Comparison of ENCODE assay signal across 7 mouse cellular contexts in the genomic region with DNA sequence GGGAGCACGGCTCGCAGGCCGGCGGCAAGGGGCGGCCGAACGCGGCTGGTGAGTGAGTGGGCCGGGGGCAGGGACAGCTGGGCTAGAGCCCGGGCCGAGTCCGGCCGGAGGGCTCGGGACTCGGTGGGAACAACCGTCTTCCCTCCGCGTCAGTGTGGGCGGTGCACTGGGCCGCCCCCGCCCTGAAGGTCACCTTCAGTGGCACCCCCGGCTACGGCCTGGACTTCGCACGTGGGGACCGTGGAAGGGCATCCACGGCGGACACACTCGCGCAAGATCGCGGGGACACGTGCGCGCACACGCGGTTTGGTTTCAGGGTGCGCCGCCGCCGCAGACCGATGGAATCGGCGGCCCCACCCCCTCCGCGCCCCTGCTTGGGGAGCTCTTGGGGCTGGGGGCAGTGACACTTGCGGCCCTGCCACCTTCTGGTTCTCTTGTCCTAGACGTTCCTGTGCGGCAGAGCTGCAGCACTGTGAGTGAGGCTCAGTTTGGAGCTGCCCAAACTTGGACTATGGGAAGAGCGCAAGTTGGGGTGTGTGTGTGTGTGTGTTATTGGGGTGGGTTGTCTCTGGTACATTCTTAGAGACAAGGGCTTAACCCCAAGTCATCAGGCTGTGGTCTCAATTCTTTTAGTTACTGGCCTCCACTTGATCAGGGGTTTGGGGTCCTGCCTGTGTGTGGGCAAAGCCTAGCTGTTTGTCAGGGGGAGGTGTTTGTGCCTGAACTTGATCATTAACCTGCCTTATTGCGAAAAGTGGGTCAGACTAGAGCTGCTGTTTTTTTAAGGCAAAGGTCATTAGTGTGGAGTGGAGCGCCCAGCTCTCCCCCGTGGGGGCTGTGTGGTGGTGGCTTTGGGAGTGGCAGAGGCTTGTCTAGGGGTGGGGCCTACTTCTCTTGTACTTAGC. TPM values are rescaled to one million over a fixed set of nuclear protein-coding genes. Genes with fewer than 3 reads are reported as not detected.
DNase-seq lines count a peak whose midpoint lies in the region; ATAC-seq and TF ChIP-seq lines count a peak whose summit lies in the region.

No protein-coding gene starts in this region.

- H3K9me3 ChIP-seq in forebrain, embryonic 10.5 days = no peaks in the 10 kb centered on the region
- no peaks in the 10 kb centered on the region for H3K9me3 ChIP-seq in intestine, embryonic 15.5 days
- no peaks in the 10 kb centered on the region for H3K9me3 ChIP-seq in liver, embryonic 14.5 days (ENCODE audit: control insufficient read depth, low read length)
- H3K9me3 ChIP-seq in neural tube, embryonic 11.5 days (ENCODE audit: control insufficient read depth, low read length) = no peaks in the 10 kb centered on the region

- peak overlapping the region; percentile 73 for H3K4me3 ChIP-seq in forebrain, embryonic 10.5 days
- peak overlapping the region; percentile 96 for H3K4me3 ChIP-seq in intestine, embryonic 15.5 days (replicated peaks)
- peak overlapping the region; percentile 74 to 94 for H3K4me3 ChIP-seq in liver, embryonic 14.5 days (ENCODE audit: insufficient read depth in 1 of 2, low read depth in 2 of 2, low read length in 2 of 2)
- peak overlapping the region; percentile 89 for H3K4me3 ChIP-seq in neural tube, embryonic 11.5 days (ENCODE audit: low read depth, low read length)

- H3K27ac ChIP-seq in forebrain, embryonic 10.5 days = peak overlapping the region; percentile 91
- peak overlapping the region; percentile 89 for H3K27ac ChIP-seq in intestine, embryonic 15.5 days
- peak overlapping the region; percentile 61 for H3K27ac ChIP-seq in liver, embryonic 14.5 days
- no peak overlapping the region for H3K27ac ChIP-seq in neural tube, embryonic 11.5 days (ENCODE audit: low read depth, low read length)

- peak overlapping the region; percentile 86 for H3K4me2 ChIP-seq in intestine, embryonic 15.5 days (replicated peaks)
- H3K4me2 ChIP-seq in liver, embryonic 14.5 days (ENCODE audit: low read depth) = peak overlapping the region; percentile 91
- peak overlapping the region; percentile 97 for H3K4me2 ChIP-seq in neural tube, embryonic 11.5 days (ENCODE audit: low read depth)

- peaks cover 48% of the 10 kb centered on the region for H3K4me1 ChIP-seq in forebrain, embryonic 10.5 days
- peaks cover 35% of the 10 kb centered on the region for H3K4me1 ChIP-seq in intestine, embryonic 15.5 days (replicated peaks)
- peaks cover 17 to 34% of the 10 kb centered on the region in 2 experiments for H3K4me1 ChIP-seq in liver, embryonic 14.5 days (replicated peaks; ENCODE audit: control insufficient read depth in 2 of 2, insufficient read depth in 2 of 2, low read length in 1 of 2)
- H3K4me1 ChIP-seq in neural tube, embryonic 11.5 days (ENCODE audit: control insufficient read depth, insufficient read depth, low read length) = peaks cover 15% of the 10 kb centered on the region

- peak overlapping the region; percentile 93 for H3K9ac ChIP-seq in intestine, embryonic 15.5 days
- peak overlapping the region; percentile 78 for H3K9ac ChIP-seq in liver, embryonic 14.5 days (replicated peaks)
- peak overlapping the region; percentile 84 for H3K9ac ChIP-seq in neural tube, embryonic 11.5 days (ENCODE audit: low read length)

- peaks cover 16% of the 10 kb centered on the region for H3K36me3 ChIP-seq in forebrain, embryonic 10.5 days (replicated peaks)
- no peaks in the 10 kb centered on the region for H3K36me3 ChIP-seq in intestine, embryonic 15.5 days
- H3K36me3 ChIP-seq in liver, embryonic 14.5 days (replicated peaks; ENCODE audit: control insufficient read depth, insufficient read depth, low read depth) = no peaks in the 10 kb centered on the region
- no peaks in the 10 kb centered on the region for H3K36me3 ChIP-seq in neural tube, embryonic 11.5 days (ENCODE audit: control insufficient read depth, insufficient read depth, low read length)

- H3K27me3 ChIP-seq in forebrain, embryonic 10.5 days (ENCODE audit: poor library complexity, severe bottlenecking) = 0 out of 2 replicates have a peak, but pooled peaks cover 5% of the 10 kb centered on the region
- H3K27me3 ChIP-seq in intestine, embryonic 15.5 days (replicated peaks) = no peaks in the 10 kb centered on the region
- H3K27me3 ChIP-seq in liver, embryonic 14.5 days (ENCODE audit: control insufficient read depth, insufficient read depth, low read length) = no peaks in the 10 kb centered on the region
- no peaks in the 10 kb centered on the region for H3K27me3 ChIP-seq in neural tube, embryonic 11.5 days (ENCODE audit: control insufficient read depth, insufficient read depth, low read length)

- 3% methylated on average over 53 of the region's 53 CpGs for WGBS in forebrain, embryonic 10.5 days
- WGBS in intestine, embryonic 15.5 days = under 1% methylated on average over 53 of the region's 53 CpGs
- under 1% methylated on average over 50 of the region's 53 CpGs for WGBS in liver, embryonic 14.5 days (ENCODE audit: insufficient replicate concordance)
- WGBS in neural tube, embryonic 11.5 days = 2% methylated on average over 47 of the region's 53 CpGs

- peak; percentile 24 for DNase-seq in thymus, postnatal 0 days (ENCODE audit: low spot score)
- DNase-seq in thymus, postnatal 14 days = no peak
- DNase-seq in adrenal gland, adult 8-10 months = peak; percentile 70
- DNase-seq in forebrain, embryonic 10.5 days (ENCODE audit: extremely low spot score, low spot score) = no peak
- peak in 2 of 3 experiments; percentile 39 to 42 for DNase-seq in liver, embryonic 14.5 days (ENCODE audit: low read depth in 3 of 3, low spot score in 3 of 3)
- DNase-seq in neural tube, embryonic 11.5 days (ENCODE audit: low spot score) = no peak

- TF ChIP-seq EP300 in liver, embryonic 14.5 days (IDR thresholded peaks at IDR 0.05; ENCODE audit: low read depth) = no peak

- no peak for TF ChIP-seq CTCF in liver, embryonic 14.5 days (IDR thresholded peaks at IDR 0.05; ENCODE audit: low read depth)

- peak; percentile 80 for ATAC-seq in intestine, embryonic 15.5 days
- peak; percentile 38 for ATAC-seq in liver, embryonic 14.5 days (ENCODE audit: insufficient read depth)
- ATAC-seq in neural tube, embryonic 11.5 days (ENCODE audit: insufficient read depth, low FRiP score, low TSS enrichment) = peak; percentile 43

RNA-seq across cellular contexts. Expression of a gene that starts 0.6 kb away (rescaled TPM):
- polyA plus RNA-seq in thymus, postnatal 0 days (2015; fragmentation: Nextera tagmentation; extraction: Ambion mirVana) = 11.3 and 11.5 TPM in 2 replicates
- total RNA-seq in adrenal gland, adult 8-10 months (2022) = 100 to 1,000 TPM; 198 to 241 (median 220) TPM
- polyA plus RNA-seq in forebrain, embryonic 10.5 days (2016; fragmentation: Nextera tagmentation; extraction: Ambion mirVana) = 29.0 and 31.2 TPM in 2 replicates
- polyA plus RNA-seq in intestine, embryonic 15.5 days (2015; fragmentation: Nextera tagmentation; extraction: Ambion mirVana) = 56.4 and 61.4 TPM in 2 replicates
- 28.2 and 29.5 TPM in 2 replicates for polyA plus RNA-seq in liver, embryonic 14.5 days (2012; rRNA removed)
- 14.3 and 20.3 TPM in 2 replicates for polyA plus RNA-seq in liver, embryonic 14.5 days (2014; fragmentation: Nextera tagmentation; extraction: Ambion mirVana)
- 15.6 and 15.8 TPM in 2 replicates for polyA plus RNA-seq in neural tube, embryonic 11.5 days (2014; fragmentation: Nextera tagmentation; extraction: Ambion mirVana)

RNA-seq across cellular contexts. Expression of a gene that starts 30.5 kb away (rescaled TPM):
- polyA plus RNA-seq in thymus, postnatal 0 days (2015; fragmentation: Nextera tagmentation; extraction: Ambion mirVana) = 0.06 and 0.10 TPM in 2 replicates
- total RNA-seq in adrenal gland, adult 8-10 months (2022) = 1 to 10 TPM; 3.9 to 7.0 (median 4.5) TPM
- polyA plus RNA-seq in forebrain, embryonic 10.5 days (2016; fragmentation: Nextera tagmentation; extraction: Ambion mirVana) = 0.41 and 0.72 TPM in 2 replicates
- 0.52 and 0.54 TPM in 2 replicates for polyA plus RNA-seq in intestine, embryonic 15.5 days (2015; fragmentation: Nextera tagmentation; extraction: Ambion mirVana)
- 12.7 and 13.1 TPM in 2 replicates for polyA plus RNA-seq in liver, embryonic 14.5 days (2012; rRNA removed)
- 10.2 and 12.6 TPM in 2 replicates for polyA plus RNA-seq in liver, embryonic 14.5 days (2014; fragmentation: Nextera tagmentation; extraction: Ambion mirVana)
- polyA plus RNA-seq in neural tube, embryonic 11.5 days (2014; fragmentation: Nextera tagmentation; extraction: Ambion mirVana) = 1.9 TPM in 2 replicates

RNA-seq across cellular contexts. Expression of a gene that starts 39.2 kb away (rescaled TPM):
- 3.5 and 3.8 TPM in 2 replicates for polyA plus RNA-seq in thymus, postnatal 0 days (2015; fragmentation: Nextera tagmentation; extraction: Ambion mirVana)
- 10 to 100 TPM in 2 of 4 experiments, 1 to 10 TPM in 2; 8.2 to 19.6 (median 12.7) TPM for total RNA-seq in adrenal gland, adult 8-10 months (2022)
- polyA plus RNA-seq in forebrain, embryonic 10.5 days (2016; fragmentation: Nextera tagmentation; extraction: Ambion mirVana) = 0.66 and 0.75 TPM in 2 replicates
- polyA plus RNA-seq in intestine, embryonic 15.5 days (2015; fragmentation: Nextera tagmentation; extraction: Ambion mirVana) = 12.1 and 12.4 TPM in 2 replicates
- polyA plus RNA-seq in liver, embryonic 14.5 days (2012; rRNA removed) = 0.95 and 0.98 TPM in 2 replicates
- polyA plus RNA-seq in liver, embryonic 14.5 days (2014; fragmentation: Nextera tagmentation; extraction: Ambion mirVana) = 0.56 and 0.71 TPM in 2 replicates
- polyA plus RNA-seq in neural tube, embryonic 11.5 days (2014; fragmentation: Nextera tagmentation; extraction: Ambion mirVana) = 2.7 and 3.3 TPM in 2 replicates

Comparison
In these comparisons a context has a peak if more than half of its experiments do, and no peak if none do; other contexts are left out.
1. DNase-seq: peak in thymus, postnatal 0 days (single experiment), adrenal gland, adult 8-10 months (single experiment) and liver, embryonic 14.5 days (2 of 3); none in thymus, postnatal 14 days (single experiment), forebrain, embryonic 10.5 days (single experiment) and neural tube, embryonic 11.5 days (single experiment).
2. Peak in every context shown above with its lines, with median percentiles within 50 percentile points of each other: H3K4me3 ChIP-seq, ATAC-seq, H3K4me2 ChIP-seq and H3K9ac ChIP-seq.